Mouse (Mus musculus): ENCODE measurements around the gene Csnk1g2. TPM values are rescaled to one million over a fixed set of nuclear protein-coding genes. Genes with fewer than 3 reads are reported as not detected.

The Csnk1g2 gene
- polyA plus RNA-seq, 1 experiment, result 178 TPM

GRCm38 (mm10) chr10:80606737-80607350 is 15.8 kb upstream of the Csnk1g2 start:
- H3K79me2 ChIP-seq (ENCODE audit: control insufficient read depth, insufficient read depth), result peaks cover 37% of the 10 kb centered on the region
- H3K36me3 ChIP-seq (ENCODE audit: control insufficient read depth, insufficient read depth), result peaks cover 9% of the 10 kb centered on the region
- H3K27me3 ChIP-seq (ENCODE audit: control insufficient read depth, insufficient read depth, insufficient read length), result no peaks in the 10 kb centered on the region
- H3K4me2 ChIP-seq (ENCODE audit: low read depth), result no peak overlapping the region
- H3ac ChIP-seq (ENCODE audit: control insufficient read depth, insufficient read length), result no peak overlapping the region
- H3K4me3 ChIP-seq, result no peak overlapping the region
- TF ChIP-seq MYOD1 (IDR thresholded peaks at IDR 0.05; ENCODE audit: control insufficient read depth in 1 of 3, insufficient read length in 2 of 3, low read depth in 2 of 3) (no peak), POLR2AphosphoS2 (IDR thresholded peaks at IDR 0.05; ENCODE audit: insufficient read length, low read depth) (no peak), E2F4 (IDR thresholded peaks at IDR 0.05; ENCODE audit: insufficient read depth) (no peak), SRF (IDR thresholded peaks at IDR 0.05; ENCODE audit: control insufficient read depth, insufficient read length, low read depth) (no peak), REST (IDR thresholded peaks at IDR 0.05; ENCODE audit: insufficient read depth, insufficient read length) (no peak), USF1 (IDR thresholded peaks at IDR 0.05; ENCODE audit: low read depth) (no peak), CEBPB (IDR thresholded peaks at IDR 0.05; ENCODE audit: insufficient read depth, poor library complexity, severe bottlenecking) (no peak), MYOG (IDR thresholded peaks at IDR 0.05; ENCODE audit: control insufficient read depth in 1 of 3, insufficient read depth in 1 of 3, insufficient read length in 2 of 3, low read depth in 2 of 3) (no peak)

DNA sequence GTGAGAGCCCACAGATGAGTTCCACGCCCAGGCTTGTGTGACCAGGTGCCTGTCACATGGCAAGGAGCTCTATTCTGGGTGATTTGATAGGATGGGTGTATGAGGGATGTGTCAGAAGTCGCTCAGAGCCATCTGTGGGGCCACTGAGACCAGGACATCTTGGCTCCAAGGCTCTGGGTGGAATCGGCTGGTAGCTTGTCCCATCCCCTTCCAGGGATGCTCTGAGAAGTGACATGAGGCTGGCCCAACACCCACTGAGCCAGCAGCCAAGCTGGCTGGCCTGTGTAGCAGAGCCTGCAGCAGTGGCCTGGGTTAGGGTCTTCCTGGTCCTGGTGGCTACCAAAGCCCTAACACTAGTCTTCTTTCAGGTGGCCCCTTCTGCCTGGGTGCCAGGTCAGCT is 14.2 kb upstream of the Csnk1g2 start:
- Histone ChIP-seq H3K4me2 (ENCODE audit: low read depth) (no peak overlapping the region), H3K4me3 (no peak overlapping the region), H3K36me3 (ENCODE audit: control insufficient read depth, insufficient read depth) (peaks cover 14% of the 10 kb centered on the region), H3ac (ENCODE audit: control insufficient read depth, insufficient read length) (no peak overlapping the region), H3K27me3 (ENCODE audit: control insufficient read depth, insufficient read depth, insufficient read length) (no peaks in the 10 kb centered on the region), H3K79me2 (ENCODE audit: control insufficient read depth, insufficient read depth) (peaks cover 33% of the 10 kb centered on the region)
- no peak for TF ChIP-seq POLR2A (IDR thresholded peaks at IDR 0.05; ENCODE audit: insufficient read length, low read depth)
- TF ChIP-seq MYOD1 (IDR thresholded peaks at IDR 0.05; ENCODE audit: control insufficient read depth in 1 of 3, insufficient read length in 2 of 3, low read depth in 2 of 3), result no peak
- no peak for TF ChIP-seq MYOG (IDR thresholded peaks at IDR 0.05; ENCODE audit: control insufficient read depth in 1 of 3, insufficient read depth in 1 of 3, insufficient read length in 2 of 3, low read depth in 2 of 3)
- no peak for TF ChIP-seq MAX (IDR thresholded peaks at IDR 0.05; ENCODE audit: low read depth)
- TF ChIP-seq POLR2AphosphoS2 (IDR thresholded peaks at IDR 0.05; ENCODE audit: insufficient read length, low read depth), result no peak
- no peak for TF ChIP-seq SRF (IDR thresholded peaks at IDR 0.05; ENCODE audit: control insufficient read depth, insufficient read length, low read depth)
- no peak for TF ChIP-seq TCF3 (IDR thresholded peaks at IDR 0.05; ENCODE audit: insufficient read length, low read depth)
- no peak for TF ChIP-seq CEBPB (IDR thresholded peaks at IDR 0.05; ENCODE audit: insufficient read depth, poor library complexity, severe bottlenecking)
- TF ChIP-seq REST (IDR thresholded peaks at IDR 0.05; ENCODE audit: insufficient read depth, insufficient read length), result no peak
- TF ChIP-seq E2F4 (IDR thresholded peaks at IDR 0.05; ENCODE audit: insufficient read depth), result no peak
- no peak for TF ChIP-seq TCF12 (IDR thresholded peaks at IDR 0.05; ENCODE audit: insufficient read depth, poor library complexity, severe bottlenecking)
- TF ChIP-seq USF1 (IDR thresholded peaks at IDR 0.05; ENCODE audit: low read depth), result no peak

GRCm38 (mm10) chr10:80609269-80609924 is 13.2 kb upstream of the Csnk1g2 start:
- Histone ChIP-seq H3K4me3 (no peak overlapping the region), H3ac (ENCODE audit: control insufficient read depth, insufficient read length) (no peak overlapping the region), H3K79me2 (ENCODE audit: control insufficient read depth, insufficient read depth) (peaks cover 24% of the 10 kb centered on the region), H3K4me2 (ENCODE audit: low read depth) (no peak overlapping the region), H3K27me3 (ENCODE audit: control insufficient read depth, insufficient read depth, insufficient read length) (no peaks in the 10 kb centered on the region), H3K36me3 (ENCODE audit: control insufficient read depth, insufficient read depth) (peaks cover 14% of the 10 kb centered on the region)
- TF ChIP-seq MAX (IDR thresholded peaks at IDR 0.05; ENCODE audit: low read depth), result no peak
- TF ChIP-seq E2F4 (IDR thresholded peaks at IDR 0.05; ENCODE audit: insufficient read depth), result no peak
- TF ChIP-seq TCF3 (IDR thresholded peaks at IDR 0.05; ENCODE audit: insufficient read length, low read depth), result no peak
- no peak for TF ChIP-seq REST (IDR thresholded peaks at IDR 0.05; ENCODE audit: insufficient read depth, insufficient read length)
- no peak for TF ChIP-seq POLR2AphosphoS2 (IDR thresholded peaks at IDR 0.05; ENCODE audit: insufficient read length, low read depth)
- no peak for TF ChIP-seq TCF12 (IDR thresholded peaks at IDR 0.05; ENCODE audit: insufficient read depth, poor library complexity, severe bottlenecking)
- no peak for TF ChIP-seq MYOG (IDR thresholded peaks at IDR 0.05; ENCODE audit: control insufficient read depth in 1 of 3, insufficient read depth in 1 of 3, insufficient read length in 2 of 3, low read depth in 2 of 3)
- TF ChIP-seq USF1 (IDR thresholded peaks at IDR 0.05; ENCODE audit: low read depth), result no peak
- TF ChIP-seq CEBPB (IDR thresholded peaks at IDR 0.05; ENCODE audit: insufficient read depth, poor library complexity, severe bottlenecking), result no peak
- no peak for TF ChIP-seq POLR2A (IDR thresholded peaks at IDR 0.05; ENCODE audit: insufficient read length, low read depth)
- TF ChIP-seq MYOD1 (IDR thresholded peaks at IDR 0.05; ENCODE audit: control insufficient read depth in 1 of 3, insufficient read length in 2 of 3, low read depth in 2 of 3), result no peak
- TF ChIP-seq SRF (IDR thresholded peaks at IDR 0.05; ENCODE audit: control insufficient read depth, insufficient read length, low read depth), result no peak

- Histone ChIP-seq H3K4me2 (ENCODE audit: low read depth) (no peak overlapping the region), H3K27me3 (ENCODE audit: control insufficient read depth, insufficient read depth, insufficient read length) (no peaks in the 10 kb centered on the region), H3K36me3 (ENCODE audit: control insufficient read depth, insufficient read depth) (peaks cover 14% of the 10 kb centered on the region), H3K79me2 (ENCODE audit: control insufficient read depth, insufficient read depth) (peaks cover 15% of the 10 kb centered on the region), H3K4me3 (no peak overlapping the region), H3ac (ENCODE audit: control insufficient read depth, insufficient read length) (no peak overlapping the region)
- no peak for TF ChIP-seq POLR2AphosphoS2 (IDR thresholded peaks at IDR 0.05; ENCODE audit: insufficient read length, low read depth)
- TF ChIP-seq CEBPB (IDR thresholded peaks at IDR 0.05; ENCODE audit: insufficient read depth, poor library complexity, severe bottlenecking), result no peak
- TF ChIP-seq E2F4 (IDR thresholded peaks at IDR 0.05; ENCODE audit: insufficient read depth), result no peak
- TF ChIP-seq TCF12 (IDR thresholded peaks at IDR 0.05; ENCODE audit: insufficient read depth, poor library complexity, severe bottlenecking), result no peak
- no peak for TF ChIP-seq REST (IDR thresholded peaks at IDR 0.05; ENCODE audit: insufficient read depth, insufficient read length)
- no peak for TF ChIP-seq MAX (IDR thresholded peaks at IDR 0.05; ENCODE audit: low read depth)
- TF ChIP-seq POLR2A (IDR thresholded peaks at IDR 0.05; ENCODE audit: insufficient read length, low read depth), result no peak
- TF ChIP-seq SRF (IDR thresholded peaks at IDR 0.05; ENCODE audit: control insufficient read depth, insufficient read length, low read depth), result no peak
- TF ChIP-seq MYOG (IDR thresholded peaks at IDR 0.05; ENCODE audit: control insufficient read depth in 1 of 3, insufficient read depth in 1 of 3, insufficient read length in 2 of 3, low read depth in 2 of 3), result no peak
- no peak for TF ChIP-seq TCF3 (IDR thresholded peaks at IDR 0.05; ENCODE audit: insufficient read length, low read depth)
- no peak for TF ChIP-seq MYOD1 (IDR thresholded peaks at IDR 0.05; ENCODE audit: control insufficient read depth in 1 of 3, insufficient read length in 2 of 3, low read depth in 2 of 3)
- no peak for TF ChIP-seq USF1 (IDR thresholded peaks at IDR 0.05; ENCODE audit: low read depth)
Observed at GRCm38 (mm10) chr10:80610116-80610785, 12.4 kb upstream of the Csnk1g2 start.

Data from myocyte (in vitro differentiated cells).